Mouse (Mus musculus): ENCODE results near the gene Dynlt1a.
A peak's percentile ranks its signal among the peaks of the same experiment; 100 is the strongest.
"Not testable (repeated sequence)": the region's sequence is repeated elsewhere in the genome, so short reads cannot be mapped to it uniquely, and the experiment has no call there.

Gene Dynlt1a

GRCm38 (mm10) chr17:6286169-6286568 lies 31.1 kb downstream of the Dynlt1a start:
- DNase-seq (ENCODE audit: low read depth), result not testable (repeated sequence)

- not testable (repeated sequence) for DNase-seq (ENCODE audit: low read depth)
Observed at GRCm38 (mm10) chr17:6283137-6283536, 34.2 kb downstream of the Dynlt1a start.

GRCm38 (mm10) chr17:6280513-6280912 lies 36.8 kb downstream of the Dynlt1a start:
- DNase-seq (ENCODE audit: low read depth), result not testable (repeated sequence)

- not testable (repeated sequence) for DNase-seq (ENCODE audit: low read depth)
Observed at GRCm38 (mm10) chr17:6279772-6280171, 37.5 kb downstream of the Dynlt1a start.

- DNase-seq (ENCODE audit: low read depth), result not testable (repeated sequence)
Observed at GRCm38 (mm10) chr17:6279205-6279604, 38.1 kb downstream of the Dynlt1a start.

GRCm38 (mm10) chr17:6274693-6275092 lies 42.6 kb downstream of the Dynlt1a start:
- not testable (repeated sequence) for DNase-seq (ENCODE audit: low read depth)

- DNase-seq (ENCODE audit: low read depth), result peak; percentile 8
Observed at GRCm38 (mm10) chr17:6271970-6272369, 45.3 kb downstream of the Dynlt1a start.

GRCm38 (mm10) chr17:6270840-6271239 lies 46.5 kb downstream of the Dynlt1a start:
- DNase-seq (ENCODE audit: low read depth), result peak; percentile 28

- peak; percentile 26 for DNase-seq (ENCODE audit: low read depth)
Observed at GRCm38 (mm10) chr17:6269876-6270831, 47.1 kb downstream of the Dynlt1a start.

- DNase-seq (ENCODE audit: low read depth), result not testable (repeated sequence)
Observed at GRCm38 (mm10) chr17:6257070-6257456, 60.2 kb downstream of the Dynlt1a start.

- DNase-seq (ENCODE audit: low read depth), result not testable (repeated sequence)
Observed at GRCm38 (mm10) chr17:6256400-6257069, 60.8 kb downstream of the Dynlt1a start, which contains the start of gene Tmem181a. Gene Tmem181a (plus strand): TSS chr17:6256860.

All from naive thymus-derived CD4-positive, alpha-beta T cell, adult 2 months (primary cell).